Comparison of ENCODE assay signal across 8 mouse cellular contexts in genomic region chr19:40830703-40831415, GRCm38 (mm10). TPM values are rescaled to one million over a fixed set of nuclear protein-coding genes. Genes with fewer than 3 reads are reported as not detected.
DNase-seq lines count a peak whose midpoint lies in the region; ATAC-seq and TF ChIP-seq lines count a peak whose summit lies in the region.

Ccnj (plus strand) TSS chr19:40831279.

- H3K9ac ChIP-seq in ES-Bruce4 (ENCODE audit: low read depth, poor library complexity, severe bottlenecking), result peak within 1 kb of the TSS; percentile 93
- H3K9ac ChIP-seq in forebrain, embryonic 12.5 days, result peak within 1 kb of the TSS; percentile 99
- peak within 1 kb of the TSS; percentile 91 for H3K9ac ChIP-seq in heart, postnatal 0 days (replicated peaks; ENCODE audit: low read depth, low read length)
- H3K9ac ChIP-seq in liver, embryonic 15.5 days, result peak within 1 kb of the TSS; percentile 90
- peak within 1 kb of the TSS; percentile 89 for H3K9ac ChIP-seq in neural tube, embryonic 11.5 days (ENCODE audit: low read length)
- H3K9ac ChIP-seq in stomach, embryonic 16.5 days (ENCODE audit: low read length), result peak within 1 kb of the TSS; percentile 96

- no peak for TF ChIP-seq POLR2A in ES-Bruce4 (IDR thresholded peaks at IDR 0.05; ENCODE audit: insufficient read depth, low read length)

- H3K4me1 ChIP-seq in ES-Bruce4 (ENCODE audit: control insufficient read depth, insufficient read depth, low read length), result peaks cover 2% of the 10 kb centered on the region
- peaks cover 43% of the 10 kb centered on the region for H3K4me1 ChIP-seq in forebrain, embryonic 12.5 days
- H3K4me1 ChIP-seq in heart, postnatal 0 days (ENCODE audit: control insufficient read depth, insufficient read depth), result peaks cover 14% of the 10 kb centered on the region
- H3K4me1 ChIP-seq in liver, embryonic 15.5 days (replicated peaks), result peaks cover 44% of the 10 kb centered on the region
- H3K4me1 ChIP-seq in neural tube, embryonic 11.5 days (ENCODE audit: control insufficient read depth, insufficient read depth, low read length), result peaks cover 19% of the 10 kb centered on the region
- peaks cover 12% of the 10 kb centered on the region for H3K4me1 ChIP-seq in stomach, embryonic 16.5 days (ENCODE audit: control insufficient read depth, insufficient read depth, low read length)

- TF ChIP-seq EP300 in ES-Bruce4 (IDR thresholded peaks at IDR 0.05; ENCODE audit: insufficient read depth, low read depth, low read length), result no peak
- TF ChIP-seq EP300 in heart, postnatal 0 days (IDR thresholded peaks at IDR 0.05; ENCODE audit: low read depth), result peak; percentile 61; the same call in 1 of the 2 replicates

- DNase-seq in c-Kit-positive CD71-positive TER-119-positive erythroid progenitor cells, embryonic 14.5 days (ENCODE audit: low spot score), result peak; percentile 83
- DNase-seq in heart, postnatal 0 days (ENCODE audit: low spot score), result peak; percentile 79
- DNase-seq in kidney, postnatal 4 days, result peak; percentile 92 to 95
- DNase-seq in neural tube, embryonic 11.5 days (ENCODE audit: low spot score), result peak; percentile 96

- H3K4me3 ChIP-seq in ES-Bruce4 (ENCODE audit: low read depth, low read length), result peak within 1 kb of the TSS; percentile 93
- H3K4me3 ChIP-seq in forebrain, embryonic 12.5 days (replicated peaks), result peak within 1 kb of the TSS; percentile 90
- peak within 1 kb of the TSS; percentile 81 for H3K4me3 ChIP-seq in heart, postnatal 0 days (ENCODE audit: low read depth, low read length)
- peak within 1 kb of the TSS; percentile 92 for H3K4me3 ChIP-seq in liver, embryonic 15.5 days (replicated peaks)
- peak within 1 kb of the TSS; percentile 79 for H3K4me3 ChIP-seq in neural tube, embryonic 11.5 days (ENCODE audit: low read depth, low read length)
- H3K4me3 ChIP-seq in stomach, embryonic 16.5 days (replicated peaks; ENCODE audit: low read length), result peak within 1 kb of the TSS; percentile 87

- ATAC-seq in forebrain, embryonic 12.5 days (ENCODE audit: low FRiP score), result peak; percentile 99
- ATAC-seq in heart, postnatal 0 days (ENCODE audit: insufficient read depth, low read depth), result peak; percentile 97
- ATAC-seq in liver, embryonic 15.5 days (ENCODE audit: insufficient read depth), result peak; percentile 99
- peak; percentile 99 for ATAC-seq in neural tube, embryonic 11.5 days (ENCODE audit: insufficient read depth, low FRiP score, low TSS enrichment)
- peak; percentile 98 for ATAC-seq in stomach, embryonic 16.5 days (ENCODE audit: insufficient read depth, low FRiP score)

- under 1% methylated on average over 69 of the region's 71 CpGs for WGBS in forebrain, embryonic 12.5 days
- WGBS in heart, postnatal 0 days, result under 1% methylated on average over 66 of the region's 71 CpGs
- WGBS in liver, embryonic 15.5 days (ENCODE audit: insufficient replicate concordance), result under 1% methylated on average over 71 of the region's 71 CpGs
- WGBS in neural tube, embryonic 11.5 days, result under 1% methylated on average over 66 of the region's 71 CpGs
- under 1% methylated on average over 71 of the region's 71 CpGs for WGBS in stomach, embryonic 16.5 days

- peak within 1 kb of the TSS; percentile 84 for H3K4me2 ChIP-seq in forebrain, embryonic 12.5 days
- peak within 1 kb of the TSS; percentile 86 for H3K4me2 ChIP-seq in heart, postnatal 0 days (ENCODE audit: low read depth, low read length)
- peak within 1 kb of the TSS; percentile 95 for H3K4me2 ChIP-seq in liver, embryonic 15.5 days
- peak within 1 kb of the TSS; percentile 78 for H3K4me2 ChIP-seq in neural tube, embryonic 11.5 days (ENCODE audit: low read depth)
- peak within 1 kb of the TSS; percentile 86 for H3K4me2 ChIP-seq in stomach, embryonic 16.5 days (ENCODE audit: low read depth, low read length)

- H3K9me3 ChIP-seq in ES-Bruce4 (replicated peaks; ENCODE audit: control insufficient read depth, insufficient read depth, low read length, poor library complexity, severe bottlenecking), result no peaks in the 10 kb centered on the region
- no peaks in the 10 kb centered on the region for H3K9me3 ChIP-seq in forebrain, embryonic 12.5 days
- no peaks in the 10 kb centered on the region for H3K9me3 ChIP-seq in heart, postnatal 0 days (replicated peaks; ENCODE audit: control insufficient read depth, low read length)
- no peaks in the 10 kb centered on the region for H3K9me3 ChIP-seq in liver, embryonic 15.5 days (replicated peaks)
- H3K9me3 ChIP-seq in neural tube, embryonic 11.5 days (ENCODE audit: control insufficient read depth, low read length), result no peaks in the 10 kb centered on the region
- H3K9me3 ChIP-seq in stomach, embryonic 16.5 days (replicated peaks; ENCODE audit: control insufficient read depth, low read length), result no peaks in the 10 kb centered on the region

- H3K36me3 ChIP-seq in ES-Bruce4 (ENCODE audit: control insufficient read depth, insufficient read depth, low read length, poor library complexity, severe bottlenecking), result no peaks in the 10 kb centered on the region
- no peaks in the 10 kb centered on the region for H3K36me3 ChIP-seq in forebrain, embryonic 12.5 days (replicated peaks)
- no peaks in the 10 kb centered on the region for H3K36me3 ChIP-seq in heart, postnatal 0 days (replicated peaks; ENCODE audit: control insufficient read depth, insufficient read depth, low read length)
- H3K36me3 ChIP-seq in liver, embryonic 15.5 days (replicated peaks), result 0 out of 2 replicates have a peak, but pooled peaks cover 5% of the 10 kb centered on the region
- no peaks in the 10 kb centered on the region for H3K36me3 ChIP-seq in neural tube, embryonic 11.5 days (ENCODE audit: control insufficient read depth, insufficient read depth, low read length)
- H3K36me3 ChIP-seq in stomach, embryonic 16.5 days (ENCODE audit: control insufficient read depth, insufficient read depth, low read length), result no peaks in the 10 kb centered on the region

- no peak within 1 kb of the TSS for H3K27ac ChIP-seq in ES-Bruce4 (ENCODE audit: insufficient read depth, low read length)
- peak within 1 kb of the TSS; percentile 96 for H3K27ac ChIP-seq in forebrain, embryonic 12.5 days
- H3K27ac ChIP-seq in heart, postnatal 0 days (ENCODE audit: low read depth), result peak within 1 kb of the TSS; percentile 80
- peak within 1 kb of the TSS; percentile 79 for H3K27ac ChIP-seq in liver, embryonic 15.5 days (replicated peaks)
- peak within 1 kb of the TSS; percentile 94 for H3K27ac ChIP-seq in neural tube, embryonic 11.5 days (ENCODE audit: low read depth, low read length)
- peak within 1 kb of the TSS; percentile 88 for H3K27ac ChIP-seq in stomach, embryonic 16.5 days (ENCODE audit: low read length)

- no peak for TF ChIP-seq CTCF in ES-Bruce4 (IDR thresholded peaks at IDR 0.05; ENCODE audit: low read depth, low read length)
- no peak for TF ChIP-seq CTCF in heart, postnatal 0 days (IDR thresholded peaks at IDR 0.05; ENCODE audit: low read depth)

- H3K27me3 ChIP-seq in ES-Bruce4 (ENCODE audit: control insufficient read depth, insufficient read depth, low read length, poor library complexity, severe bottlenecking), result no peaks in the 10 kb centered on the region
- no peaks in the 10 kb centered on the region for H3K27me3 ChIP-seq in forebrain, embryonic 12.5 days
- 0 out of 2 replicates have a peak, but pooled peaks cover 5% of the 10 kb centered on the region for H3K27me3 ChIP-seq in heart, postnatal 0 days (ENCODE audit: control insufficient read depth, insufficient read depth, low read length)
- peaks cover 23% of the 10 kb centered on the region for H3K27me3 ChIP-seq in liver, embryonic 15.5 days
- H3K27me3 ChIP-seq in neural tube, embryonic 11.5 days (ENCODE audit: control insufficient read depth, insufficient read depth, low read length), result no peaks in the 10 kb centered on the region
- no peaks in the 10 kb centered on the region for H3K27me3 ChIP-seq in stomach, embryonic 16.5 days (ENCODE audit: control insufficient read depth, insufficient read depth, low read length)

RNA-seq across cellular contexts. Expression of gene Ccnj, which starts in this region (rescaled TPM):
- polyA plus RNA-seq in ES-Bruce4 (2011; ENCODE audit: insufficient read depth, insufficient read length, low read depth, missing spikeins), result 7.4 and 9.4 TPM in 2 replicates
- polyA plus RNA-seq in forebrain, embryonic 12.5 days (2016; fragmentation: Nextera tagmentation; extraction: Ambion mirVana), result 38.1 and 39.2 TPM in 2 replicates
- total RNA-seq in heart, postnatal 0 days (2014; rRNA removed; ENCODE audit: low replicate concordance), result 2.4 and 2.7 TPM in 2 replicates
- 4.1 and 5.0 TPM in 2 replicates for polyA plus RNA-seq in heart, postnatal 0 days (2015; fragmentation: Nextera tagmentation; extraction: Ambion mirVana)
- 3.4 TPM in 2 replicates for polyA plus RNA-seq in liver, embryonic 15.5 days (2015; fragmentation: Nextera tagmentation; extraction: Ambion mirVana)
- polyA plus RNA-seq in neural tube, embryonic 11.5 days (2014; fragmentation: Nextera tagmentation; extraction: Ambion mirVana), result 37.6 and 38.3 TPM in 2 replicates
- polyA plus RNA-seq in stomach, embryonic 16.5 days (2015; fragmentation: Nextera tagmentation; extraction: Ambion mirVana), result 6.3 and 7.1 TPM in 2 replicates
